Mouse (Mus musculus): ENCODE data around the gene Rabgap1. TPM values are rescaled to one million over a fixed set of nuclear protein-coding genes. Genes with fewer than 3 reads are reported as not detected.
A peak's percentile ranks its signal among the peaks of the same experiment; 100 is the strongest.

Gene Rabgap1
- polyA plus RNA-seq, 1 experiment = 16.0 TPM

DNA sequence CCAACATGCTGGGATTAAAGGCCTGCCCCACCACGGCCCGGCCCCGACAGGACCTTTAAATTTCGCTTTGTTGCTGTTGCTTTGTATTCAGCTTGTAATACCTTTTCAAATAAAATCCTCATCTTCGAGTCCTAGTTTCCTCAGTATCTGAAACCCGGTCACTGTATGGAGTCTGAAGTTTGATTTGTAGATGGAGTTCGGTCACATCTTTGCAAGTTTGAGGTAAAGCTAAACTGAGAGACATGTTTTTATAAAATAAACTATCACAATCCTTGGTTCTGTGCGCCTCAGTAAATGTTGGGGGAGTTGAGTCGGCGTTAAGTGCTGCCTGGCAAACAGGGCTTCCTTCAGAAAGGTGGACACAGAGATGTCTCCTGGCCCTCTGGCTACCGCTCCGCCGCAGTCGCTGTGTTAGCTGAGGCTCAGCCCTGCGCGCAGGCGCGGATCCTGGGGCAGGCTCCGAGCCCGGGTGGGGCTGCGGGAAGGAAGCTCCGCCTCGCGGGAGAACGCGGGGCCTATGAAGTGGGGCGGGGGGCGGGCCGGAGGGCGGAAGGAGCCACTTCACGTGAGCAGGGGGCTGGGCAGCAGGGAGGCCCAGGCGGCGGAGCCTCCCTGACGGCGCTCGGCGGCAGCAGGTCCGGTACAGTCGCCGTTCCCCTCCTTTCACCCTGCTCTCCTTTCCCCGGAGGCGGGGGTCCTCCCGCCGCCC is 8.7 kb downstream of the Rabgap1 start:
- TF ChIP-seq MYOD1 (IDR thresholded peaks at IDR 0.05; ENCODE audit: control insufficient read depth in 1 of 3, insufficient read length in 2 of 3, low read depth in 2 of 3) (no peak), POLR2A (IDR thresholded peaks at IDR 0.05; ENCODE audit: insufficient read length, low read depth) (peak; percentile 97), POLR2AphosphoS2 (IDR thresholded peaks at IDR 0.05; ENCODE audit: insufficient read length, low read depth) (peak; percentile 98), MYOG (IDR thresholded peaks at IDR 0.05; ENCODE audit: control insufficient read depth in 1 of 3, insufficient read depth in 1 of 3, insufficient read length in 2 of 3, low read depth in 2 of 3) (peak in 1 of 3 experiments; percentile 23), USF1 (IDR thresholded peaks at IDR 0.05; ENCODE audit: low read depth) (peak; percentile 79)
- Histone ChIP-seq H3K27me3 (ENCODE audit: control insufficient read depth, insufficient read depth, insufficient read length) (no peaks in the 10 kb centered on the region), H3K4me3 (peak overlapping the region; percentile 64)

DNA sequence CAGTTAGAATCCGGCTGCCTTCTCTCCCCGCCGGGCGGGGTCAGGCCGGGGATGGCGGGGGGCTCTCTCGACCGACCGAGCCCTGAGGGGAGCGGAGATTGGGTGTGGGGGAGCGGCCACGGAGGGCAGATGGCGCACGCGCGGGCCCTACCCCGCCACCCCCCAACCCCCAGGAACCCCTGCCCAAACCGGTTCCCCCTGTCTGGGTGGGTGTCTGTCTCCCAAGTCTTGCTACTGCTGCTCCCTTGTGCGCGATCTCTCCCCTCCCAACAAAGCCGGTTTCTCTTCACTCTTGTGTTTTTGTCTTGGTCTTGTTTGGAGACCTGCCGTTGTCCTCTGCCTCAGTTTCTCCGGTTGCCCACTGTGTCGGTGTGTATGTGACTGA is 9.3 kb downstream of the Rabgap1 start:
- H3K4me3 ChIP-seq = peak overlapping the region; percentile 64
- H3K4me2 ChIP-seq (ENCODE audit: low read depth) = peak overlapping the region; percentile 87
- H3K79me2 ChIP-seq (ENCODE audit: control insufficient read depth, insufficient read depth) = peaks cover 91% of the 10 kb centered on the region
- TF ChIP-seq TCF3 (IDR thresholded peaks at IDR 0.05; ENCODE audit: insufficient read length, low read depth) (no peak), MYOD1 (IDR thresholded peaks at IDR 0.05; ENCODE audit: control insufficient read depth in 1 of 3, insufficient read length in 2 of 3, low read depth in 2 of 3) (no peak), CEBPB (IDR thresholded peaks at IDR 0.05; ENCODE audit: insufficient read depth, poor library complexity, severe bottlenecking) (no peak), MAX (IDR thresholded peaks at IDR 0.05; ENCODE audit: low read depth) (no peak), TCF12 (IDR thresholded peaks at IDR 0.05; ENCODE audit: insufficient read depth, poor library complexity, severe bottlenecking) (no peak)
- no peaks in the 10 kb centered on the region for H3K36me3 ChIP-seq (ENCODE audit: control insufficient read depth, insufficient read depth)
- H3ac ChIP-seq (ENCODE audit: control insufficient read depth, insufficient read length) = peak overlapping the region; percentile 80
- no peaks in the 10 kb centered on the region for H3K27me3 ChIP-seq (ENCODE audit: control insufficient read depth, insufficient read depth, insufficient read length)

More for the DNA sequence above, 8.7 kb downstream of the Rabgap1 start:
- Histone ChIP-seq H3K79me2 (ENCODE audit: control insufficient read depth, insufficient read depth) (peaks cover 91% of the 10 kb centered on the region), H3ac (ENCODE audit: control insufficient read depth, insufficient read length) (peak overlapping the region; percentile 80), H3K4me2 (ENCODE audit: low read depth) (peak overlapping the region; percentile 98), H3K36me3 (ENCODE audit: control insufficient read depth, insufficient read depth) (no peaks in the 10 kb centered on the region)

GRCm38 (mm10) chr2:37460707-37461106 is 17.6 kb downstream of the Rabgap1 start:
- TF ChIP-seq E2F4 (IDR thresholded peaks at IDR 0.05; ENCODE audit: insufficient read depth) (no peak), TCF3 (IDR thresholded peaks at IDR 0.05; ENCODE audit: insufficient read length, low read depth) (no peak)
- Histone ChIP-seq H3K4me2 (ENCODE audit: low read depth) (no peak overlapping the region), H3K27me3 (ENCODE audit: control insufficient read depth, insufficient read depth, insufficient read length) (no peaks in the 10 kb centered on the region), H3K79me2 (ENCODE audit: control insufficient read depth, insufficient read depth) (peaks cover 93% of the 10 kb centered on the region), H3K36me3 (ENCODE audit: control insufficient read depth, insufficient read depth) (no peaks in the 10 kb centered on the region), H3ac (ENCODE audit: control insufficient read depth, insufficient read length) (no peak overlapping the region), H3K4me3 (no peak overlapping the region)

- Histone ChIP-seq H3K36me3 (ENCODE audit: control insufficient read depth, insufficient read depth) (peaks cover 15% of the 10 kb centered on the region), H3K4me3 (no peak overlapping the region), H3ac (ENCODE audit: control insufficient read depth, insufficient read length) (no peak overlapping the region), H3K4me2 (ENCODE audit: low read depth) (no peak overlapping the region), H3K79me2 (ENCODE audit: control insufficient read depth, insufficient read depth) (peaks cover 52% of the 10 kb centered on the region), H3K27me3 (ENCODE audit: control insufficient read depth, insufficient read depth, insufficient read length) (no peaks in the 10 kb centered on the region)
- no peak for TF ChIP-seq MYOG (IDR thresholded peaks at IDR 0.05; ENCODE audit: control insufficient read depth in 1 of 3, insufficient read depth in 1 of 3, insufficient read length in 2 of 3, low read depth in 2 of 3)
- no peak for TF ChIP-seq REST (IDR thresholded peaks at IDR 0.05; ENCODE audit: insufficient read depth, insufficient read length)
Measured at GRCm38 (mm10) chr2:37466266-37466665, 23.2 kb downstream of the Rabgap1 start.

DNA sequence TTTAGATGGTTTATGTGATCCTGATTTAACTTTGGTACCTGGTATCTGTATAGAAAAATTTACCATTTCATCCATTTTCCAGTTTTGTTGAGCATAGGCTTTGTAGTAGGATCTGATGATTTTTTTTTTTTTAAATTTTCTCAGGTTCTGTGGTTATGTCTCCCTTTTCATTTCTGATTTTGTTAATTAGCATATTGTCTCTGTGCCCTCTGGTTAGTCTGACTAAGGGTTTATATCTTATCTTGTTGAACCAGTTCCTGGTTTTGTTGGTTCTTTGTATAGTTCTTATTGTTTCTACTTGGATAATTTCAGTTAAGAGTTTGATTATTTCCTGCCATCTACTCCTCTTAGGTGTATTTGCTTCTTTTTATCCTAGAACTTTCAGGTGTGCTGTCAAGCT is 36.5 kb downstream of the Rabgap1 start:
- TF ChIP-seq TCF12 (IDR thresholded peaks at IDR 0.05; ENCODE audit: insufficient read depth, poor library complexity, severe bottlenecking) (no peak), MYOG (IDR thresholded peaks at IDR 0.05; ENCODE audit: control insufficient read depth in 1 of 3, insufficient read depth in 1 of 3, insufficient read length in 2 of 3, low read depth in 2 of 3) (no peak), SRF (IDR thresholded peaks at IDR 0.05; ENCODE audit: control insufficient read depth, insufficient read length, low read depth) (no peak), POLR2A (IDR thresholded peaks at IDR 0.05; ENCODE audit: insufficient read length, low read depth) (no peak), TCF3 (IDR thresholded peaks at IDR 0.05; ENCODE audit: insufficient read length, low read depth) (no peak), USF1 (IDR thresholded peaks at IDR 0.05; ENCODE audit: low read depth) (no peak), E2F4 (IDR thresholded peaks at IDR 0.05; ENCODE audit: insufficient read depth) (no peak), REST (IDR thresholded peaks at IDR 0.05; ENCODE audit: insufficient read depth, insufficient read length) (no peak), CEBPB (IDR thresholded peaks at IDR 0.05; ENCODE audit: insufficient read depth, poor library complexity, severe bottlenecking) (no peak), MAX (IDR thresholded peaks at IDR 0.05; ENCODE audit: low read depth) (no peak), MYOD1 (IDR thresholded peaks at IDR 0.05; ENCODE audit: control insufficient read depth in 1 of 3, insufficient read length in 2 of 3, low read depth in 2 of 3) (no peak), POLR2AphosphoS2 (IDR thresholded peaks at IDR 0.05; ENCODE audit: insufficient read length, low read depth) (no peak)
- H3K36me3 ChIP-seq (ENCODE audit: control insufficient read depth, insufficient read depth) = peaks cover 37% of the 10 kb centered on the region

More for the DNA sequence above, 36.5 kb downstream of the Rabgap1 start:
- Histone ChIP-seq H3K27me3 (ENCODE audit: control insufficient read depth, insufficient read depth, insufficient read length) (no peaks in the 10 kb centered on the region), H3K4me2 (ENCODE audit: low read depth) (no peak overlapping the region), H3K79me2 (ENCODE audit: control insufficient read depth, insufficient read depth) (peaks cover 14% of the 10 kb centered on the region), H3K4me3 (no peak overlapping the region), H3ac (ENCODE audit: control insufficient read depth, insufficient read length) (no peak overlapping the region)

Data from myocyte (in vitro differentiated cells).